Mouse (Mus musculus) gastrocnemius, adult 18-20 months (tissue): ENCODE results near the gene Ahnak. TPM values are rescaled to one million over a fixed set of nuclear protein-coding genes. Genes with fewer than 3 reads are reported as not detected.
A peak's percentile ranks its signal among the peaks of the same experiment; 100 is the strongest.
"Not testable (repeated sequence)": the region's sequence is repeated elsewhere in the genome, so short reads cannot be mapped to it uniquely, and the experiment has no call there.

Experiments used
- DNase-seq: peaks from one replicate; pipeline ENCODE4 v3.0.0; 2021; ENCODE audit warnings: low spot score
- total RNA-seq, 2 experiments: library from RNA; stranded (reverse); gene quantifications; 2 replicates each; pipeline ENCODE4 v1.2.3; 2021

Ahnak gene
- total RNA-seq, 2 experiments from 2014 or later = 199 to 202 TPM

DNA sequence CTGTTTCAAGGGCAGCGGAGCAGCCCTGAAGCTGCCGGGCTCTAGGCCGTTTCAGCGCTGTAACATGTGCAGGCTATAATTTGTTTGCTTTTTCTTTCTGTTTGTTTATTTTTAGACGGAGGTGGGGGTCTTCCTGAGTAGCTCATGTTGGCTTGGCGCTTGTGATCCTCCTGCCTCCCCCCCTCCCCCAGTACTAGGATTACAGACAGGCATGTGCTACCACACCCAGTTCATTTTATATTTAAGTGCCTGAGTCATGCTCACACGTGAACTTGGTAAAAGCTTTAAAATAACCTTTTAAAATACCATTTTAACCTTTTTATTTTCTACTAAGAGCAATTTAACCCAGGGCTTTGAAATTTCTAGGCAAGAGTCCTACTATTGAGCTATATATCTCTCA lies 50.8 kb downstream of the Ahnak start:
- DNase-seq = no peak

- no peak for DNase-seq
Observed at GRCm38 (mm10) chr19:9040649-9041048, 51.6 kb downstream of the Ahnak start.

DNA sequence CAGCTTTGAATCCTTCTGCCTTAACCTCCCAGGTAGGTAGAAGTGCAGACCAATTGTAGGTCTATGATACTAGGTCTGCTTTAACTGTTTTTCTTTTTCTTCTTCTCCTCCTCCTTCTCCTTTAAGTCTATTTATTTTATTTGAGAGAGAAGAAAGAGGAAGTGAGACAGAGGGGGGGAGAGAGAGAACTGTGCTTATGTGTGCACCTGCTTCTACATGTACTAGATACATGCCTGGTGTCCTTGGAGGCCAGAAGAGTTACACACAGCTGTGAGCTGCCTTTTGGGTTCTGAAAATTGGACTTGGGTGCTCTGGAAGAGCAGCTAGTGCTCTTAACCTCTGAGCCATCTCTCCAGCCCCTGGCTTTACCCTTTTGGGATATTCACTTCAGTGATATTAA lies 52.0 kb downstream of the Ahnak start:
- no peak for DNase-seq

- DNase-seq = no peak
Observed at GRCm38 (mm10) chr19:9043123-9043522, 54.0 kb downstream of the Ahnak start.

- DNase-seq = no peak
Observed at GRCm38 (mm10) chr19:9044291-9044690, 55.2 kb downstream of the Ahnak start.

GRCm38 (mm10) chr19:9047207-9047945 lies 58.3 kb downstream of the Ahnak start:
- no peak for DNase-seq

GRCm38 (mm10) chr19:9047946-9048387 lies 58.9 kb downstream of the Ahnak start:
- DNase-seq = no peak

DNA sequence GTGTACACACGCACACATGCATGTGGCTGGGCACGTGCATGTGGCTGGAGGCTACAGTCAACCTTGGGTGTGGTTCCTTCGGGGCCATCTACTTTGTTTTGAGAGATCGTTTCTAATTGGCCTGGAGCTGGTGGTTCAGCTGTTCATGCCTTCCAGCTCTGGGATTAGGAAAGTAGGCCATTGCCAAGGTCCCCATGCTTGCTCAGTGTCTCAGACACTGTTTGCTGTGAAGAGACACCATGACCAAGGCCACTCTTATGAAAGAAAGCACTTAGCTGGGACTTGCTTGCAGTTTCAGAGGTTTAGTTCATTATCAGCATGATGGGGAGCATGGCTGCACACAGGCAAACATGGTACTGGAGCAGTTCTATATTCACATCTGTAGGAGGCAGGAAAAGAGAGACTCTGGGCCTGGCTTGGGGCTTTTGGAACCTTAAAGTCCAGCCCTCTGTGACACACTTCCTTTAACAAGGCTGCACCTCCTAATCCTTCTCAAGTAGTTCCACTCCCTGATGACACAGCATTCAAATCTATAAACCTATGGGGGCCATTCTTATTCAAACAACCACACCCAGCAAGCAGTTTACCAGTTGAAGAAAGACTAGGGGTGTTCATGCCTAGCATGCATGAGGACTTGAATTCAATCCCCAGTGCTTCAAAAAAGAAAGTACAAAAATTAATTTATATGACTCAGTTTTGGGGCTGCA lies 60.0 kb downstream of the Ahnak start:
- DNase-seq = no peak

GRCm38 (mm10) chr19:9050294-9051229 lies 61.5 kb downstream of the Ahnak start:
- no peak for DNase-seq

DNA sequence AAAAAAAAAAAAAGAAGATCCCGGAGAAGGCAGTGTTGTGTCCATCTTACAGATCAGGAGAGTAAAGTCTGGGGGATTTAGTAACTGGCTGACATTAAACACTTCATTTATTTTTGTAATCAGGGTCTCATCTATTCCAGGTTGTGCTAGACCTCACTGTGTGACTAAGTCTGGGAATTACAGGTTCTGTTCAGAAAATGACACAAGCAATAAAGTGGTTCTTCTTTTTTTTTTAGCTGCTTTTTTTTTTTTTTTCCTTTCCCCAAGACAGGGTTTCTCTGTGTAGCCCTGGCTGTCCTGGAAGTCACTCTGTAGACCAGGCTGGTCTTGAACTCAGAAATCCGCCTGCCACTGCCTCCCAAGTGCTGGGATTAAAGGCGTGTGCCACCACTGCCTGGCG lies 62.9 kb downstream of the Ahnak start:
- not testable (repeated sequence) for DNase-seq

DNA sequence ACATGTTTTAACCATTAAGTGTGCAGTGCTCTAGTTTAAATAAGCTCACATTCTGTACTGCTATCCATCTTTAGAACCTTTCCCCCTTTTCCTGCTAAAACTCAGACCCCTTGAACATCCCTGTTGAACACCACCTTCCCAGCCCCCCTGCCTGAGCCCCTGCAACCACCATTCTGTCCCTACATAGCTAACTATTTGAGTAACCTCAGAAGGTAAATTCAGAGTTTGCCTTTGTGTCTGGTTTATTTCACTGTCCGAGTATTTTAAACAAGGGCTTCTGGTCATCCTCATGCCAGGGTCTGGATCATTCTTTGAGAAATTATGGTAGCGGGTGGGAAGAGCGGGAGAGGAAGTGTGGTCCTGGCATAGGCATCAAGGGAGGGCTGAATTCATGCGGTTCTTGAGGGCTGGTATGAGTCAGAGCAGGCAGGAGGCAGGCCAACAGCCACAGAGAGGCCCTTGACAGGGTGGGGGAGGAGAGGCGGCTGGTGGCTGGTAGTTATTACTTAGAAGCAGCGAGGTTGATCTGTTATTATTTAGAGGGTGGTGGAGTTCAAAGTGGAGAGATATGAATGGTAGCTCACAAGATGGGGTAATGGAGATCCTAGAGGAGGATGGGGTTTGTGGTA lies 63.8 kb downstream of the Ahnak start:
- DNase-seq = no peak

- no peak for DNase-seq
Observed at GRCm38 (mm10) chr19:9055153-9055552, 66.1 kb downstream of the Ahnak start.

DNA sequence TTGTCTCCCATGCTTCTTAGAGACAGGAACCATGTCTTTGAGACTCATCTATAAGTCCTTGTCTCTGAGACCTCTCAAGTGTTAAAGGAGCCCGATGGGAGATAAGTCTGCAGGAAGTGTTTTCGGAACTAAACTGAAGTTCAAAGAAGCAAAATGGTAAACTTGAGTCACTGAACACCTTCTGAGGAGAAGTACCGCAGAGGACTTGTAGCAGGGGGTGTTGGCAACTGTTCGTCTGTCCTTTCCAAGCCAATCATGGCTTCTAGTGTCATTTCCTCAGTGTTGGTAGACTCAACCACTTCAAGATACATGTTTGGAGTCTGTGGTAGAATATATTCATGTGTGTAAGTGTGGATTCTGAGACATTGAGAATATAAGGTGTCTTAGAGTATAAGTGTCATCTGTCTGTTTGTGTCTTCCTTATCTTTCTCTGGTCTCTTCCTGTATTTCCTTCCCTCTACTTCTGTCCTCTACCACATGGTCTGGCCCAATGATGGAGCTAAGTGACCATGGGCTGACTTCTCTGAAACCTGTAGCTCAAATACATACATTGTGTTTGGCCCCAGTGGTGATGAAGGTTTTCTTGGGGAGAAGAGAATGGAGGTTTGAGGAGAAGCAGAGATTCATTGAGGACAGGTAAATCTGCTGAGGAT lies 66.7 kb downstream of the Ahnak start:
- DNase-seq = no peak

GRCm38 (mm10) chr19:9057679-9058078 lies 68.6 kb downstream of the Ahnak start:
- no peak for DNase-seq

DNA sequence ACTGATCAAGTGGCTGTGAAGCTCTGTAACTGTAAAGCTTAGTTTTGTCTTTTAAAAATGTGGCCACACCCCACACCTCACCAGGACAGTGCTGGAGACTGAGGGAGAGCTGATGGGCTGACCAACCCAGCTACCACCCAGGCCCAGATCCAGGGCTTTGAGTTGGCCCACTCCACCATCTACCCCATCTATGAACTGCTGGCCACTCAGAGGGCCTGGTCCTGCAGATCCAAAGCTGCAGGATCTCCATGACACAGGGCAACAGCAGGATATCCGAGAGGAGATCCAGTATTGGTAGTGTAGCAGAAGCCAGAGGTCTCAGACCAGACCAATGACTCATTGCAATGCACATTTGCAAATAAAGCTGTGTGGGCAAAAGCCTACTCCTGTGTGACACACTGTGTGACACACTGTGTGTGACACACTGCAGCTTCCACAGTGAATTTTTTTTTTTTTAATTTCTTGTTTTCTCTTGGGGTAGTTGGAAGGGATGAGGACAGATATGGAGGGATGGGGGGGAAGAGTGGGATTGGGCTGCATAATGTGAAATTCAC lies 69.3 kb downstream of the Ahnak start:
- DNase-seq = no peak

- DNase-seq = no peak
Observed at GRCm38 (mm10) chr19:9058944-9059343, 69.9 kb downstream of the Ahnak start.

GRCm38 (mm10) chr19:9059391-9059790 lies 70.3 kb downstream of the Ahnak start:
- no peak for DNase-seq

GRCm38 (mm10) chr19:9060103-9060502 lies 71.0 kb downstream of the Ahnak start:
- DNase-seq = peak; percentile 43

- no peak for DNase-seq
Observed at GRCm38 (mm10) chr19:9061221-9061893, 72.3 kb downstream of the Ahnak start.

DNA sequence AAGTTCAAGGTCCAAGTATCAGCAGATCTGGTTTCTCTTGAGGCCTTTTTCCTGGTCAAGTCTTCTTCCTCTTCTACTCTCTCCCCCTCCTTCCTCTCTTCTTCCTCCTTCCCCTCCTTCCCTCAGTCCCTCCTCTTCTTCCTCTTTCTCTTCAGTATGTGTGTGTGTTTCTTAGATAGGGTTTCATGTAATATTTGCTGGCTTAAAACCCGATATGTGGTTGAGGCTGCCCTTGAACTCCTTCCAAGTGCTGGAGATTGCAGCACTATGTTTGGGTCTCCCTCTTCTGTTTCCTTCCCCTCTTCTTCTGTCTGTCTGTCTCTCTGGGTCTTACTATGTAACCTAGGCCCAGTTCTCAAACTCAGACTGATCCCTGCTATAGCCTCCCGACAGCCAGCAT lies 73.7 kb downstream of the Ahnak start:
- no peak for DNase-seq
